Mouse (Mus musculus) megakaryocyte, embryonic 14.5 days (primary cell): Measurements from ENCODE around the gene Timm29.

Experiments used
- FLI1 ChIP-seq: IDR thresholded peaks from 2 replicates; pipeline ENCODE4 v1.6.1; 2012; ENCODE audit warnings: low read length, inconsistent platforms, mixed read lengths
- GATA1 ChIP-seq: IDR thresholded peaks from 3 replicates; pipeline ENCODE4 v1.6.1; 2012; ENCODE audit warnings: mixed read lengths, low read length, inconsistent platforms, borderline replicate concordance

- TF ChIP-seq GATA1 (no peak), FLI1 (no peak)
Observed at GRCm38 (mm10) chr9:21625342-21626339, 33.1 kb downstream of the Timm29 start.
